Mouse (Mus musculus): ENCODE data around the gene Tgm2.

- TF ChIP-seq CTCF (IDR thresholded peaks at IDR 0.05; ENCODE audit: extremely low read depth, insufficient read depth, insufficient read length, insufficient replicate concordance) (no peak), POLR2A (IDR thresholded peaks at IDR 0.05; ENCODE audit: low read depth, low read length) (peak; percentile 18; the same call in 1 of the 2 replicates)
Observed at GRCm38 (mm10) chr2:158166628-158167027, 20.4 kb upstream of the Tgm2 start.
